Mouse (Mus musculus): ENCODE data around the gene Gpr158. TPM values are rescaled to one million over a fixed set of nuclear protein-coding genes. Genes with fewer than 3 reads are reported as not detected.

Gene Gpr158
- polyA plus RNA-seq, 1 experiment, result not detected

Other genes with a start within 250 kb of the Gpr158 start
- 0.20 and 0.21 TPM in 2 replicates for gene Enkur, start 162.2 kb upstream of the Gpr158 start, polyA plus RNA-seq (2012; rRNA removed)
- gene Thnsl1, start 161.8 kb upstream of the Gpr158 start, polyA plus RNA-seq (2012; rRNA removed), result 2.7 and 3.6 TPM in 2 replicates